Mouse (Mus musculus) urinary bladder, postnatal 25 days (tissue): Measurements from ENCODE around the gene Alb.

ENCODE experiments used
- DNase-seq: peaks from one replicate; pipeline ENCODE4 v3.0.0; 2022; ENCODE audit warnings: low spot score

Gene Alb

GRCm38 (mm10) chr5:90494308-90494707, 33.6 kb downstream of the Alb start:
- no peak for DNase-seq

DNA sequence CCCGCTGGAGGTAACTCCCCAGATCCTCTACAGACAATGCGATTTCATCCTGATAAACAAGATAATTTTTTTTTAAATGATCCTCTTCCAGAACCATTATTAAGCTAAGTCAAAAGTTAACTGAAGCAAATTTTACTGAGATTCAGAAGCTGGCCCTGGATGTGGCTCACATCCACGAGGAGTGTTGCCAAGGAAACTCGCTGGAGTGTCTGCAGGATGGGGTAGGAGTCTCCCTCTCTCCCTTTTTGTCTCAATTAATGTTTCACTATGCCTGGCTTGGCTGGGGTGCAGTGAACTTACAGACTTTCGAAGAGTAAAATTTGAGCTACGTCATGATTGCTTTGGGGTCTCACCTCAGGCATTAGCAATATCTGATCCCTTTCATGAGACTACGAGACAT, 38.8 kb downstream of the Alb start:
- no peak for DNase-seq

DNA sequence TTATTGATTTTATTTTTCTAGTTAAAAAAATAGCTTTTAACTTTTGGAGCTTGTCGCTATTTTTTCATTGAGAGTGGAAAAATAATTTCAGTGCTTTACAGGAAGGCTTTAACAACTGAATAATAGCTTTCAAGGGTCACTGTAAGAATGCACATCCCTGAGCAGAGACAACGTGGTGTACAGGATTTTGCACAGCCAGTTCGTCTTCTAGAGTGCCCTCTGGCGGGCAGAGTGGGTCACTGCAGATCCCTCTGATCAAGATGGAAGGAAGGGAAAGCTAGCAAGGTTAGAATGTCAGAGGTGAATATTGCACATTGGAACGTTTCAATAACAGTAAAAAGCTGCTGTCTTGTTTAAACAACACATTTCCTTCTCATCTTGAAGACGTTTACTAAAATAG, 40.0 kb downstream of the Alb start:
- peak; percentile 77 for DNase-seq

- no peak for DNase-seq
Observed at GRCm38 (mm10) chr5:90501752-90502151, 41.1 kb downstream of the Alb start.

- DNase-seq, result no peak
Observed at GRCm38 (mm10) chr5:90504742-90505141, 44.0 kb downstream of the Alb start.

DNA sequence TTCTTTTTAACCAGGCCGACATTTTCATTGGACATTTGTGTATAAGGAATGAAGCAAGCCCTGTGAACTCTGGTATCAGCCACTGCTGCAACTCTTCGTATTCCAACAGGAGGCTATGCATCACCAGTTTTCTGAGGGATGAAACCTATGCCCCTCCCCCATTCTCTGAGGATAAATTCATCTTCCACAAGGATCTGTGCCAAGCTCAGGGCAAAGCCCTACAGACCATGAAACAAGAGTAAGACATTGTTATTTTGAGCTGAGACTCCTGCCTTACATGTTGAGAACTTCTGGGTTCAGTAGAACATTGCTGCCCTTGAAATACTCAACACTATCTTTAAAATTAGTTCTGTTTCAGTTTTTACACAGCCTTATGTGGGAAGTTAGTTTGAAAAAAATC, 45.8 kb downstream of the Alb start:
- DNase-seq, result no peak

DNA sequence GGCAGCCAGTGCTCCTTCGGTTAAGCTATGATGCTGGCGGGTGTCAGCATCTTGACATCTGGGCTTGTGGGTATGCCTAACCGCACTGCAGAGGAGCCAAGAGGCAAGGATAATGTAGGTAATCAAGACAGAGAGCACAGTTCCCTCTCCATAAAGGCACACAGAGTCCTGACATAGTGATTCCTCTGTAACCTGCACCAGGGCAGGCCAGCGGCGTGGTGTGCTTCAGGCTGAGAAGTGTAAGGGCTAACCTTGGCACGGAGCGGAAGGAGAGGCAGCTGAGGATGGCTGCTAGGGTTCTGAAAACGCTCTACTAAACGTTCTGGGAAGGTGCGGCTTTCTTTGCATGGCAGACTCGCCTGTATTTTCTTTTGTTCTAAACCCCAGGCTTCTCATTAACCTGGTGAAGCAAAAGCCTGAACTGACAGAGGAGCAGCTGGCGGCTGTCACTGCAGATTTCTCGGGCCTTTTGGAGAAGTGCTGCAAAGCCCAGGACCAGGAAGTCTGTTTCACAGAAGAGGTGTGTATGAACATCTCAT, 46.8 kb downstream of the Alb start:
- DNase-seq, result no peak

DNA sequence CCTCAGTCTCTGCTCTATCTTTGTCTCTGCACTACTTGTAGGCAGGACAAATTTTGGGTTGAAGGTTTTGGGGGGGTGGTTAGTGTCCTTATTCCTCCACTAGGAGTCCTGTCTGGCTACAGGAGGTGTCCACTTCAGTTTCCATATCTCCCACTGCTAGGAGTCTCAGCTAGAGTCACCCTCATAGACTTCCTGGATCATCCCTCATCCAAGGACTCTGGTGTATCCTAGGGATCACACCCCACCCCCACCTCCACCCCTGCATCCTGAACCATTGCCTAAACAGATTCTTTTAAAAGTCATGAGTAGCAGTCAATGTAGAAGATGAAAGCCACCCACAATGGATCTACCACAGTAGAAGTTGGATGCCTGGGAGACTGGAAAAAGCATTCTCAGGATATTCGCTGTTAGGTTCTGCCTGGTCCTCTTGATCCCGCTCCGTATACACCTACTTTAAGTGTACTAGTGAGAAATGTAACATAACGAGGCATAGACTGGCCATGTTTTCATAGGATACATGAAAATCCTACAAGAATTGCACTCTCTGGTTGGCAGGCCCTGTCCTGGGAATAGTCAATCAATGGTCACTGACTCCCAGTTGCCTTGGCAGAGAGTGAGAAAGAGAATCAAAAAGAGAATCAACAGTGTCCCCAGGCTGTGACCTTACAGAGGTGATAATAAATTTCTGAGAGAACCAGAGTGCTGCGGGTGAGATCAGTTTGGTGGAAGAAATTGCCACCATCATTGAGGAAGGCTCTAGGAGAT, 49.3 kb downstream of the Alb start:
- DNase-seq, result no peak

GRCm38 (mm10) chr5:90512288-90512955, 51.7 kb downstream of the Alb start:
- no peak for DNase-seq

- no peak for DNase-seq
Observed at GRCm38 (mm10) chr5:90515561-90515960, 54.9 kb downstream of the Alb start.

- DNase-seq, result no peak
Observed at GRCm38 (mm10) chr5:90518356-90519100, 57.8 kb downstream of the Alb start, which contains the start of gene Afm. Afm (plus strand) TSS chr5:90518932.
